Mouse (Mus musculus) hindbrain, embryonic 14.5 days (tissue): ENCODE results near the gene Gab3. TPM values are rescaled to one million over a fixed set of nuclear protein-coding genes. Genes with fewer than 3 reads are reported as not detected.
A peak's percentile ranks its signal among the peaks of the same experiment; 100 is the strongest.

ENCODE experiments used
- ATAC-seq: fragments of 200-750 bp; cut with Nextera tagmentation; 2 replicates; pipeline ENCODE4 v1.8.0; 2017; ENCODE audit warnings: moderate number of reproducible peaks, mild to moderate bottlenecking, moderate TSS enrichment, moderate library complexity; ENCODE audit not compliant: low FRiP score
- DNase-seq: peaks from one replicate; pipeline ENCODE4 v3.0.0-alpha.2; 2015; ENCODE audit warnings: low spot score
- H3K27ac ChIP-seq: fragments of 300-500 bp; sonication (generic); 2 replicates; pipeline ENCODE4 v1.5.1; 2014; ENCODE audit warnings: mild to moderate bottlenecking, moderate library complexity
- H3K27me3 ChIP-seq: fragments of 300-500 bp; sonication (generic); 2 replicates; pipeline ENCODE4 v1.6.1; 2014; ENCODE audit warnings: mild to moderate bottlenecking, low read length, mixed read lengths; ENCODE audit not compliant: control insufficient read depth, insufficient read depth
- H3K36me3 ChIP-seq: fragments of 300-500 bp; sonication (generic); replicated peaks from 2 replicates; pipeline ENCODE4 v1.6.1; 2014; ENCODE audit not compliant: control insufficient read depth, insufficient read depth
- H3K4me1 ChIP-seq: fragments of 300-500 bp; sonication (generic); replicated peaks from 2 replicates; pipeline ENCODE4 v1.6.1; 2014; ENCODE audit warnings: antibody characterized with exemption, low read length, mixed read lengths; ENCODE audit not compliant: control insufficient read depth, insufficient read depth
- H3K4me2 ChIP-seq: fragments of 300-500 bp; sonication (generic); replicated peaks from 2 replicates; pipeline ENCODE4 v1.6.1; 2014; ENCODE audit warnings: mild to moderate bottlenecking, moderate library complexity
- H3K4me3 ChIP-seq: fragments of 300-500 bp; sonication (generic); replicated peaks from 2 replicates; pipeline ENCODE4 v1.5.1; 2014; ENCODE audit warnings: mild to moderate bottlenecking, low read length
- H3K9ac ChIP-seq: fragments of 300-500 bp; sonication (generic); 2 replicates; pipeline ENCODE4 v1.6.1; 2014
- H3K9me3 ChIP-seq: fragments of 300-500 bp; sonication (generic); 2 replicates; pipeline ENCODE4 v1.6.1; 2016; ENCODE audit warnings: low read length; ENCODE audit not compliant: control insufficient read depth
- WGBS: fragments of 180-500 bp; shearing (Covaris S2); extraction: QIAGEN DNeasy Blood & Tissue Kit; methylation state at CpG from one replicate; pipeline ENCODE4 v1.1.7; 2014; 5-methylcytosine and 5-hydroxymethylcytosine counted together
- polyA plus RNA-seq: library from polyadenylated mRNA; unstranded; fragments of >200 nt; fragmentation: Nextera tagmentation; extraction: Ambion mirVana; gene quantifications from 2 replicates; pipeline ENCODE4 v1.2.1, GENCODE M21; 2014

Gene Gab3
- polyA plus RNA-seq: 2.4 TPM in 2 replicates

GRCm38 (mm10) chrX:75084774-75085508 lies at the start of gene Gab3:
Gab3 (minus strand) TSS chrX:75085458.
- Histone ChIP-seq H3K4me3 (peak within 1 kb of the TSS; percentile 44), H3K27ac (0 out of 2 replicates have a peak within 1 kb of the TSS, but pooled peaks have one; percentile 14), H3K4me2 (peak within 1 kb of the TSS; percentile 50), H3K27me3 (no peaks in the 10 kb centered on the region), H3K9me3 (no peaks in the 10 kb centered on the region), H3K9ac (peak within 1 kb of the TSS; percentile 39), H3K4me1 (no peaks in the 10 kb centered on the region), H3K36me3 (no peaks in the 10 kb centered on the region)
- ATAC-seq (peak; percentile 95), DNase-seq (no peak)
- WGBS: 9% methylated on average over 7 of the region's 17 CpGs

- DNase-seq: peak; percentile 75
- Histone ChIP-seq H3K9me3 (no peaks in the 10 kb centered on the region), H3K4me1 (no peaks in the 10 kb centered on the region), H3K9ac (peak within 1 kb of the TSS; percentile 62), H3K27ac (peak within 1 kb of the TSS; percentile 38; the same call in 1 of the 2 replicates), H3K36me3 (no peaks in the 10 kb centered on the region), H3K4me3 (peak within 1 kb of the TSS; percentile 48), H3K27me3 (no peaks in the 10 kb centered on the region), H3K4me2 (peak within 1 kb of the TSS; percentile 60)
- peak; percentile 99 for ATAC-seq
- WGBS: 12% methylated on average over 36 of the region's 36 CpGs
These were observed 45.4 kb upstream of the Gab3 start, which contains the start of gene Mpp1 for GRCm38 (mm10) chrX:75130467-75131160. Mpp1 (minus strand) TSS chrX:75131016.

DNA sequence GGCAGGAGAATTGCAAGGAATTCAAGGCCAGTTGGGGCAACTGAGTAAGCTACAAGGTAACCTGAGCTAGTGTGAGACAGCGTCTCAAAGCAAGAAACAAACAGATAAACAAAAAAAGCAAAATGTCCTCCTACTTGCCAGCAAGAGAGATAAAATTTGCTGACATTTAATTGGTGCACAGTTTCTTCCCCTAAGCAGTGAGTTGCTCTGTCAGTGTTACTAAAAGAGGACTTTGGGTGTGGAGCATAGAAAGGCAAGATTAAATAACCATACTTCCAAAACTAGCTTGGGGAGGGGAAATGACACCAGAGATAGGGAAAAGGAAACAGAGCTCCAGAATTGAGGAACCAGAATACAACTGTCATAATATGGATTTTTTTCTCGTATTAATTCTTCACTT lies 44.2 kb upstream of the Gab3 start:
- DNase-seq (no peak), ATAC-seq (no peak)
- H3K9ac ChIP-seq: no peak overlapping the region
- no peak overlapping the region; the same call in 1 of the 2 replicates for H3K4me2 ChIP-seq
- no peak overlapping the region for H3K27ac ChIP-seq
- H3K4me1 ChIP-seq: no peaks in the 10 kb centered on the region
- 76% methylated on average over 2 of the region's 2 CpGs for WGBS
- H3K36me3 ChIP-seq: no peaks in the 10 kb centered on the region
- H3K27me3 ChIP-seq: no peaks in the 10 kb centered on the region
- H3K9me3 ChIP-seq: no peaks in the 10 kb centered on the region
- H3K4me3 ChIP-seq: no peak overlapping the region

DNA sequence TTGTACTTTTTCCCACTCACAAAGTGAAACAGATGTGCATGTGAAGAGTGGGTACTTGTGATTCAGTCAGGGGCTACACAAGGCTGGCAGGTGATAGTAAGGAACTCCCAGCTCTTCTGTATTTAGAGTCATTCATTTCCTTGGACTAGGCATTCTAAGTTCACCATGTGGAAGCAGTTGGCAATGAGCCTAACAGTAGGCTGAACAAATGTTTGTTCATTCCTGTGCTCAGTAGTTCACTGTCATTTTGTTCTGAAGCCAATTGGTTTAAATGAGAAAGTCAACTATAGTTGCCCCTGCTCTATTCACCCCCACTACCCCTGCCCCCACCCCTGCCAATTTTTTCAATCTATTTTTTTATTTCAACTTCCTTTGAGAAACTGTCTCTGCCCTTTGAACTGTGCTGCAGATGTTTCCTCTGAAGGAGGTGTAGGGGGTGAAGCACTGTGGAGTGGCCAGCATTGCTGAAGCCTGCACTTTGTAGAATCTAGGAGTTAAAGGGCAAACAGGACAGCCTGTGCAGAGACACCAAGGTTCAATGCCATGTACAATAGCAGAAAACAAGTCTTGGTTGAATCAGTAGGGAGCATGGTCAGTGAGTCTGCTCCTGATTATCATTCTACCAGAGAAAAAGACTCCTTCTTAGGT lies 43.2 kb upstream of the Gab3 start:
- DNase-seq (no peak), ATAC-seq (no peak)
- no peaks in the 10 kb centered on the region for H3K9me3 ChIP-seq
- no peak overlapping the region for H3K4me2 ChIP-seq
- no peak overlapping the region for H3K9ac ChIP-seq
- H3K4me1 ChIP-seq: no peaks in the 10 kb centered on the region
- H3K36me3 ChIP-seq: no peaks in the 10 kb centered on the region
- no peak overlapping the region for H3K4me3 ChIP-seq
- H3K27me3 ChIP-seq: no peaks in the 10 kb centered on the region
- H3K27ac ChIP-seq: no peak overlapping the region

GRCm38 (mm10) chrX:75126893-75127292 lies 41.6 kb upstream of the Gab3 start:
- Histone ChIP-seq H3K27ac (no peak overlapping the region), H3K27me3 (no peaks in the 10 kb centered on the region), H3K36me3 (no peaks in the 10 kb centered on the region), H3K9me3 (no peaks in the 10 kb centered on the region), H3K4me3 (no peak overlapping the region), H3K4me1 (no peaks in the 10 kb centered on the region), H3K9ac (no peak overlapping the region), H3K4me2 (no peak overlapping the region)
- DNase-seq (no peak), ATAC-seq (no peak)

GRCm38 (mm10) chrX:75125606-75126005 lies 40.3 kb upstream of the Gab3 start:
- Histone ChIP-seq H3K4me2 (no peak overlapping the region), H3K4me1 (no peaks in the 10 kb centered on the region), H3K27ac (no peak overlapping the region), H3K9ac (no peak overlapping the region), H3K9me3 (no peaks in the 10 kb centered on the region), H3K4me3 (no peak overlapping the region), H3K36me3 (no peaks in the 10 kb centered on the region), H3K27me3 (no peaks in the 10 kb centered on the region)
- no peak for ATAC-seq
- DNase-seq: no peak
- WGBS: 87% methylated on average over 3 of the region's 3 CpGs

DNA sequence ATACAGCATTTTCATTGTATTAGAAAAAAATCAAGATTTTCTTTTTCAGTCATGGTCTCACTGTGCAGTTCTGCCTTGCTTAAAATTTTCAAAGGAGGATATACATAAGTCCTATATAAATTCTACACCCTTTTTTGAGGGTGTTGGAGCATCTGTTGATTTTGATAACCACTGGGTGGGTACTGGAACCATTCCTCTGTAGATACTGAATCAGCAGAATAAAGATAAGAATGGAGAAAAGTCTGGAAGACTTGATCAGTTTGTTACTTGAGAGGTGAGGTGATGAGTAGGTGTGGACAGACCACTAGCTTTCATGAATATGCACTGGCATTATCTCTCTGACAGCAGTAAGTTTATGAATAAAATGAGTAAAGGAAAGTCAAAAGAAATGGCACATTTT lies 30.3 kb upstream of the Gab3 start:
- H3K4me2 ChIP-seq: no peak overlapping the region
- H3K4me1 ChIP-seq: no peaks in the 10 kb centered on the region
- no peak overlapping the region for H3K4me3 ChIP-seq
- no peaks in the 10 kb centered on the region for H3K9me3 ChIP-seq
- H3K27me3 ChIP-seq: no peaks in the 10 kb centered on the region
- no peak for DNase-seq
- peaks cover 5% of the 10 kb centered on the region for H3K36me3 ChIP-seq
- H3K9ac ChIP-seq: no peak overlapping the region
- no peak overlapping the region for H3K27ac ChIP-seq
- ATAC-seq: no peak

DNA sequence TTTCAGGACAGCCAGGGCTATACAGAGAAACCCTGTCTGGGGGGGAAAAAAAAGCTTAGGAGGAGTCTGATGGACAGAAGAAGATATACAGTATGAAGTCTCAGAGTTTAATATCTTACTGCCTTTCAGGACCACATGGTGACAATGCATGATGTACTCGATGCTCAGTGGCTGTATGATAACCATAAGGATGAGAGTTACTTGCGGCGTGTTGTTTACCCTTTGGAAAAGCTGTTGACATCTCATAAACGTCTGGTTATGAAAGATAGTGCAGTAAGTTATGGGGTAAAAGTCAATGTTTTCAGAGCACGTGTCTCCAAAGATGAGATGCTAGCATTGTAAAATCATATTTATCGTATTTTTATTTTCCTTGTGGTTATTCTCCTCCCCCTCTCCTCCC lies 17.0 kb upstream of the Gab3 start:
- no peaks in the 10 kb centered on the region for H3K27me3 ChIP-seq
- H3K9ac ChIP-seq: no peak overlapping the region
- no peak overlapping the region for H3K4me3 ChIP-seq
- H3K27ac ChIP-seq: no peak overlapping the region
- peaks cover 47% of the 10 kb centered on the region for H3K36me3 ChIP-seq
- WGBS: 92% methylated on average over 6 of the region's 6 CpGs
- DNase-seq: no peak
- H3K9me3 ChIP-seq: no peaks in the 10 kb centered on the region
- H3K4me2 ChIP-seq: no peak overlapping the region
- ATAC-seq: no peak
- H3K4me1 ChIP-seq: peaks cover 1% of the 10 kb centered on the region; the same call in 1 of the 2 replicates

DNA sequence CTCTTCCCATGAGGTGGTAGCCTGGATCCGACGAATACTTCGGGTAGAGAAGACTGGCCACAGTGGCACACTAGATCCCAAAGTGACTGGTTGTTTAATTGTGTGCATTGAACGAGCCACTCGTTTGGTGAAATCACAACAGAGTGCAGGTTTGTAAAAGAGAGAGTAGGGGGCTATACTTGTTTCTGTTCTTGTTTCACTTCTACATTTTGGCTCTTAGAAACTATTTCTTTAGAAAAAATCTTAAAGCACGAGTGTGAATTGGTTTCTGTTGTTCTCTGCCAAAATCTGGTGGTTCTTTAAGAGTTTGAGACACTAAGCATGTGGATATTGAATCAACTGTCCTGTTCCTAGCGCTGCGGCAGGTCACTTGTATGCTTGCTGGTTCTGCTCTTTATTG lies 13.5 kb upstream of the Gab3 start:
- peaks cover 21% of the 10 kb centered on the region for H3K36me3 ChIP-seq
- H3K27ac ChIP-seq: no peak overlapping the region
- H3K9ac ChIP-seq: no peak overlapping the region
- no peaks in the 10 kb centered on the region for H3K9me3 ChIP-seq
- H3K4me1 ChIP-seq: peaks cover 3% of the 10 kb centered on the region; the same call in 1 of the 2 replicates
- DNase-seq (no peak), ATAC-seq (no peak)
- no peaks in the 10 kb centered on the region for H3K27me3 ChIP-seq
- no peak overlapping the region for H3K4me2 ChIP-seq
- H3K4me3 ChIP-seq: no peak overlapping the region
- WGBS: 93% methylated on average over 8 of the region's 8 CpGs
